Mouse (Mus musculus): ENCODE measurements around the gene Gm4131. TPM values are rescaled to one million over a fixed set of nuclear protein-coding genes. Genes with fewer than 3 reads are reported as not detected.
A peak's percentile ranks its signal among the peaks of the same experiment; 100 is the strongest.

Gene Gm4131
- polyA plus RNA-seq, 1 experiment from 2014 or later: not detected

DNA sequence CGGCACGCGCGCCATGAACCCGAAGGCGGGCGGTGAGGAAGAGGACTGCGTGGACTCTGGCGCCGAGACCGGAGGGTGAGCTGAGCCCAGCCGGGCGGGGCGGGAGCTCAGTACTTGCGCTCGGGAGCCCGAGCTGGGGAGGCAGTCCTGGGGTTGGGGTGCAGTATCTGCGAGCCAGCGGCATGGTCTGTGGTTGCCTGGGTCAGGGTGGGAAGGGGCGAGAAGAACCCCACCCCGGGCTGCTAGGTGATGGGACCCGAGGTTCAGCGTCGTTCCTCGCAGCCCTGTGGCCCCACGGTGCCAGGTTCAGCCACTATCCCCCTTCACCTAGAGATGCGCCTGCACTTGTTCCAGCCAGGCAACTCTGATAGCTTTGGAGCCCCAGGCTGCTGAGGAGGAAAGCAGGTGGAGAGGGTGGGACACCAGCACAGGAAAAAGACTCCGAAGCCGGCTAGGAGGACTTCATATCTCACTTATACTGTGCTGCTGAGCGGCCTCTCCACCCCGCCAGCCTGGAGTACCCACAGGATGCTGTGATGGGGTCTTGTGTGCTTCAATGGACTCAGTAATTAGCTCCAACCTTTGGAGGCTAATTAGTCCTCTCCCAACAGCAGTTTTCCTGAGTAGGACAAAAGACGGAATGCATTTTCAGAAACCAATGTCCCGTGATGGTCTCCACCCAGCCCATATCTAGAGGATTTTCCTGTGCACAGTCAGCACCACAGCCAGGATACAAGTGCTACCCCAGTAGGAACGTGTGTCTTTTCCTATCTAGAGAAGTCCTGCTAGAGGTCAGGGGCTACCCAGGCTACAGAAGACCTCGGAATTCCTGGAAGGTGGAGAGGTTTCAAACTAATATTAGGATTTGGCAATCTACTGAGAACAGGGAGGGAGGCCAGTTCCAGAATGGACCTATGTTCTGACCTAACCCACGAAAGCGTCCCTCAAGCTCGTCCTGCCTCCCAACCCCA is 10.6 kb downstream of the Gm4131 start:
- WGBS (ENCODE audit: insufficient replicate concordance): 7% methylated on average over 38 of the region's 38 CpGs
- Histone ChIP-seq H3K36me3 (ENCODE audit: control insufficient read depth, insufficient read depth) (no peaks in the 10 kb centered on the region), H3K4me2 (ENCODE audit: low read depth, low read length) (peak overlapping the region; percentile 72), H3K4me3 (ENCODE audit: low read depth, low read length) (peak overlapping the region; percentile 56), H3K9ac (ENCODE audit: low read depth, low read length) (peak overlapping the region; percentile 44), H3K27me3 (ENCODE audit: control insufficient read depth, insufficient read depth, low read depth, low read length) (peaks cover 31% of the 10 kb centered on the region), H3K4me1 (ENCODE audit: control insufficient read depth, low read depth, low read length) (peaks cover 2% of the 10 kb centered on the region; the same call in 1 of the 2 replicates), H3K27ac (ENCODE audit: low read length) (no peak overlapping the region), H3K9me3 (replicated peaks; ENCODE audit: control insufficient read depth, low read length) (no peaks in the 10 kb centered on the region)
- ATAC-seq (ENCODE audit: low read depth): peak; percentile 36; the same call in 1 of the 2 replicates

- peak within 1 kb of the TSS; percentile 44 for H3K9ac ChIP-seq (ENCODE audit: low read depth, low read length)
- under 1% methylated on average over 51 of the region's 51 CpGs for WGBS (ENCODE audit: insufficient replicate concordance)
- H3K4me1 ChIP-seq (ENCODE audit: control insufficient read depth, low read depth, low read length): peaks cover 2% of the 10 kb centered on the region; the same call in 1 of the 2 replicates
- H3K27me3 ChIP-seq (ENCODE audit: control insufficient read depth, insufficient read depth, low read depth, low read length): peaks cover 31% of the 10 kb centered on the region
- no peaks in the 10 kb centered on the region for H3K9me3 ChIP-seq (replicated peaks; ENCODE audit: control insufficient read depth, low read length)
- peak; percentile 84 for ATAC-seq (ENCODE audit: low read depth)
- H3K4me3 ChIP-seq (ENCODE audit: low read depth, low read length): peak within 1 kb of the TSS; percentile 56
- peak within 1 kb of the TSS; percentile 72 for H3K4me2 ChIP-seq (ENCODE audit: low read depth, low read length)
- no peaks in the 10 kb centered on the region for H3K36me3 ChIP-seq (ENCODE audit: control insufficient read depth, insufficient read depth)
- H3K27ac ChIP-seq (ENCODE audit: low read length): no peak within 1 kb of the TSS
Observed at GRCm38 (mm10) chr14:62555309-62555829, 11.4 kb downstream of the Gm4131 start, which contains the start of gene Fam124a. Gene Fam124a (plus strand): TSS chr14:62555737.

DNA sequence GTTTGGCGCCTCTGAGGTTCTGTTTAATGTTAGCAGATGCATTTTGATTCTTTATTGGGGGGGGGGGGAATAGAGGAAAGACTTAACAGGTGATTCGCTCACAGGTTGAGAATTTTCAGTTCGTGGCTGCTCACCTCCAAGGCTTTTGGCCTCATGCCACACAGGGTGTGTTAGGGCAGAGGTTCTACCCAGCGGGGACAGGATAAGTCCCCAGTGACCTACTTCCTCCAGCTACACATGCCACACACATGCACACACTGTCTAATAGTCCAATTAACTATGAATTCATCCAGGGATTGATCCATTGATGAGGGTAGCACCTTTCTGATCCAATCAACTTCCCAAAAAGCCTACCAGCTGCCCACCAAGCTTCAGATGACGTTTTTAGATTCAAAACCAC is 12.9 kb downstream of the Gm4131 start:
- H3K27ac ChIP-seq (ENCODE audit: low read length): no peak overlapping the region
- H3K4me1 ChIP-seq (ENCODE audit: control insufficient read depth, low read depth, low read length): peaks cover 2% of the 10 kb centered on the region; the same call in 1 of the 2 replicates
- H3K36me3 ChIP-seq (ENCODE audit: control insufficient read depth, insufficient read depth): no peaks in the 10 kb centered on the region
- ATAC-seq (ENCODE audit: low read depth): no peak
- H3K9ac ChIP-seq (ENCODE audit: low read depth, low read length): no peak overlapping the region
- H3K4me3 ChIP-seq (ENCODE audit: low read depth, low read length): no peak overlapping the region
- WGBS (ENCODE audit: insufficient replicate concordance): 56% methylated on average over 5 of the region's 5 CpGs
- peaks cover 31% of the 10 kb centered on the region for H3K27me3 ChIP-seq (ENCODE audit: control insufficient read depth, insufficient read depth, low read depth, low read length)
- H3K4me2 ChIP-seq (ENCODE audit: low read depth, low read length): no peak overlapping the region
- H3K9me3 ChIP-seq (replicated peaks; ENCODE audit: control insufficient read depth, low read length): no peaks in the 10 kb centered on the region

DNA sequence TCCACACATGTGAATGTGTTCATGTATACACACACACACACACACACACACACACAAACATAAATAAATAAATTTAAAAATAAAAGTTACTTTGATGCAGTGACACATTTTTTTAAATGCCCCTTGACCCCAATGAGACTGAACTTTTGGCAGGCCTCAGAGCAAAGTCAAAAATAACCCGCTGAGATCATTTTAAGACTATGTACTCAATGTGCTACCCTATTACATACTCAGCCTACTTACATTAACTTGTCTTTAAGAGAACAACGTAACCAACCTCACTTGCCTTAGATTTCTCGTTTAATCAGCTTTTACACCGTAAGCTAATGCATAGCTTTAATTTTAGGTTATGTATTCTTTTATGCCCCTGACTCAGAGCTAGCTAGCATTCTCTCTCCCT is 13.9 kb downstream of the Gm4131 start:
- Histone ChIP-seq H3K4me3 (ENCODE audit: low read depth, low read length) (no peak overlapping the region), H3K9ac (ENCODE audit: low read depth, low read length) (no peak overlapping the region), H3K4me1 (ENCODE audit: control insufficient read depth, low read depth, low read length) (peaks cover 2% of the 10 kb centered on the region; the same call in 1 of the 2 replicates), H3K27ac (ENCODE audit: low read length) (no peak overlapping the region), H3K27me3 (ENCODE audit: control insufficient read depth, insufficient read depth, low read depth, low read length) (peaks cover 31% of the 10 kb centered on the region), H3K4me2 (ENCODE audit: low read depth, low read length) (no peak overlapping the region), H3K9me3 (replicated peaks; ENCODE audit: control insufficient read depth, low read length) (no peaks in the 10 kb centered on the region), H3K36me3 (ENCODE audit: control insufficient read depth, insufficient read depth) (no peaks in the 10 kb centered on the region)
- WGBS (ENCODE audit: insufficient replicate concordance): 77% methylated on average over 4 of the region's 4 CpGs
- ATAC-seq (ENCODE audit: low read depth): no peak

GRCm38 (mm10) chr14:62550121-62550520 is 16.6 kb downstream of the Gm4131 start:
- peaks cover under 1% of the 10 kb centered on the region; the same call in 1 of the 2 replicates for H3K4me1 ChIP-seq (ENCODE audit: control insufficient read depth, low read depth, low read length)
- no peak for ATAC-seq (ENCODE audit: low read depth)
- H3K4me2 ChIP-seq (ENCODE audit: low read depth, low read length): no peak overlapping the region
- H3K27ac ChIP-seq (ENCODE audit: low read length): no peak overlapping the region
- no peak overlapping the region for H3K4me3 ChIP-seq (ENCODE audit: low read depth, low read length)
- H3K36me3 ChIP-seq (ENCODE audit: control insufficient read depth, insufficient read depth): no peaks in the 10 kb centered on the region
- H3K27me3 ChIP-seq (ENCODE audit: control insufficient read depth, insufficient read depth, low read depth, low read length): peaks cover 7% of the 10 kb centered on the region
- H3K9ac ChIP-seq (ENCODE audit: low read depth, low read length): no peak overlapping the region
- H3K9me3 ChIP-seq (replicated peaks; ENCODE audit: control insufficient read depth, low read length): no peaks in the 10 kb centered on the region
- WGBS (ENCODE audit: insufficient replicate concordance): 17% methylated on average over 4 of the region's 4 CpGs

- no peaks in the 10 kb centered on the region for H3K4me1 ChIP-seq (ENCODE audit: control insufficient read depth, low read depth, low read length)
- no peaks in the 10 kb centered on the region for H3K9me3 ChIP-seq (replicated peaks; ENCODE audit: control insufficient read depth, low read length)
- no peak overlapping the region for H3K4me2 ChIP-seq (ENCODE audit: low read depth, low read length)
- H3K9ac ChIP-seq (ENCODE audit: low read depth, low read length): no peak overlapping the region
- no peak overlapping the region for H3K4me3 ChIP-seq (ENCODE audit: low read depth, low read length)
- no peaks in the 10 kb centered on the region for H3K36me3 ChIP-seq (ENCODE audit: control insufficient read depth, insufficient read depth)
- ATAC-seq (ENCODE audit: low read depth): no peak
- 33% methylated on average over 4 of the region's 4 CpGs for WGBS (ENCODE audit: insufficient replicate concordance)
- no peaks in the 10 kb centered on the region for H3K27me3 ChIP-seq (ENCODE audit: control insufficient read depth, insufficient read depth, low read depth, low read length)
- H3K27ac ChIP-seq (ENCODE audit: low read length): no peak overlapping the region
Observed at GRCm38 (mm10) chr14:62546746-62547145, 20.0 kb downstream of the Gm4131 start.

GRCm38 (mm10) chr14:62546296-62546695 is 20.4 kb downstream of the Gm4131 start:
- no peaks in the 10 kb centered on the region for H3K36me3 ChIP-seq (ENCODE audit: control insufficient read depth, insufficient read depth)

GRCm38 (mm10) chr14:62541751-62542150 is 25.0 kb downstream of the Gm4131 start:
- H3K36me3 ChIP-seq (ENCODE audit: control insufficient read depth, insufficient read depth): no peaks in the 10 kb centered on the region
- H3K27me3 ChIP-seq (ENCODE audit: control insufficient read depth, insufficient read depth, low read depth, low read length): no peaks in the 10 kb centered on the region
- H3K9ac ChIP-seq (ENCODE audit: low read depth, low read length): no peak overlapping the region
- no peak overlapping the region for H3K4me2 ChIP-seq (ENCODE audit: low read depth, low read length)
- no peak for ATAC-seq (ENCODE audit: low read depth)
- no peak overlapping the region for H3K4me3 ChIP-seq (ENCODE audit: low read depth, low read length)
- no peaks in the 10 kb centered on the region for H3K4me1 ChIP-seq (ENCODE audit: control insufficient read depth, low read depth, low read length)
- H3K27ac ChIP-seq (ENCODE audit: low read length): no peak overlapping the region
- no peaks in the 10 kb centered on the region for H3K9me3 ChIP-seq (replicated peaks; ENCODE audit: control insufficient read depth, low read length)
- 49% methylated on average over 1 of the region's 1 CpGs for WGBS (ENCODE audit: insufficient replicate concordance)

More at GRCm38 (mm10) chr14:62546296-62546695, 20.4 kb downstream of the Gm4131 start:
- Histone ChIP-seq H3K4me1 (ENCODE audit: control insufficient read depth, low read depth, low read length) (no peaks in the 10 kb centered on the region), H3K4me2 (ENCODE audit: low read depth, low read length) (no peak overlapping the region), H3K27ac (ENCODE audit: low read length) (no peak overlapping the region), H3K4me3 (ENCODE audit: low read depth, low read length) (no peak overlapping the region), H3K9ac (ENCODE audit: low read depth, low read length) (no peak overlapping the region), H3K27me3 (ENCODE audit: control insufficient read depth, insufficient read depth, low read depth, low read length) (no peaks in the 10 kb centered on the region), H3K9me3 (replicated peaks; ENCODE audit: control insufficient read depth, low read length) (no peaks in the 10 kb centered on the region)
- WGBS (ENCODE audit: insufficient replicate concordance): 75% methylated on average over 6 of the region's 6 CpGs
- ATAC-seq (ENCODE audit: low read depth): no peak

- H3K9ac ChIP-seq (ENCODE audit: low read depth, low read length): no peak overlapping the region
- no peak overlapping the region for H3K4me2 ChIP-seq (ENCODE audit: low read depth, low read length)
- H3K4me3 ChIP-seq (ENCODE audit: low read depth, low read length): no peak overlapping the region
- no peak for ATAC-seq (ENCODE audit: low read depth)
- H3K36me3 ChIP-seq (ENCODE audit: control insufficient read depth, insufficient read depth): no peaks in the 10 kb centered on the region
- WGBS (ENCODE audit: insufficient replicate concordance): 60% methylated on average over 3 of the region's 3 CpGs
- no peaks in the 10 kb centered on the region for H3K27me3 ChIP-seq (ENCODE audit: control insufficient read depth, insufficient read depth, low read depth, low read length)
- H3K4me1 ChIP-seq (ENCODE audit: control insufficient read depth, low read depth, low read length): no peaks in the 10 kb centered on the region
- H3K9me3 ChIP-seq (replicated peaks; ENCODE audit: control insufficient read depth, low read length): no peaks in the 10 kb centered on the region
- H3K27ac ChIP-seq (ENCODE audit: low read length): no peak overlapping the region
Observed at GRCm38 (mm10) chr14:62539834-62540233, 26.9 kb downstream of the Gm4131 start.
